Mouse (Mus musculus): ENCODE results near the gene Tesc.

DNA sequence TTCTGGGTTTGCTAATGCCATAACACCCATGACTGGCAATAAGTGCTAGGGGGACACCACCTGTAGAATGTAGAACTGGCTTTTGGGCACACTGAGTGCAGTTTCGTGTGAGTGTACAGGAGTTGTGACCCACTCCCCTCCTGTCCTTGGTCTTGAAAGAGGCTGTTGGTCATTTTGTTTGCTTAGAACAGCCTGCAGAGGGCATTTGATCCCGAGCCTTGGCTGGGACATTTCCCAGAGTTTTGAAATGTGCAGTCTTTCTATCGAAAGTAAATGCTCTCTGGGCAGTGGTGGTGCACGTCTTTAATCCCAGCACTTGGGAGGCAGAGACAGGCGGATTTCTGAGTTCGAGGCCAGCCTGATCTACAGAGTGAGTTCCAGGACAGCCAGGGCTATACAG lies 31.6 kb upstream of the Tesc start:
- TF ChIP-seq CTCF (IDR thresholded peaks at IDR 0.05; ENCODE audit: low read depth, low read length), result no peak
- TF ChIP-seq GATA2 (IDR thresholded peaks at IDR 0.05; ENCODE audit: borderline replicate concordance, low read depth, low read length), result no peak
- no peak for TF ChIP-seq GATA1 (IDR thresholded peaks at IDR 0.05; ENCODE audit: borderline replicate concordance, low read length)
- TF ChIP-seq TAL1 (conservative IDR thresholded peaks at IDR 0.05; ENCODE audit: low read depth, low read length), result no peak
- no peak for TF ChIP-seq POLR2AphosphoS5 (IDR thresholded peaks at IDR 0.05; ENCODE audit: insufficient replicate concordance, low read depth, low read length)
